Mouse (Mus musculus): Measurements from ENCODE around the gene Nox3. TPM values are rescaled to one million over a fixed set of nuclear protein-coding genes. Genes with fewer than 3 reads are reported as not detected.

Gene Nox3
- polyA plus RNA-seq, 1 experiment from 2014 or later: 0.10 TPM

- Histone ChIP-seq H3K27me3 (replicated peaks; ENCODE audit: low read depth, poor library complexity, severe bottlenecking) (no peaks in the 10 kb centered on the region), H3K9me3 (no peaks in the 10 kb centered on the region), H3K4me1 (no peaks in the 10 kb centered on the region), H3K36me3 (replicated peaks) (no peaks in the 10 kb centered on the region), H3K27ac (replicated peaks) (no peak overlapping the region), H3K4me3 (no peak overlapping the region)
- no peak for DNase-seq (ENCODE audit: low spot score)
- whole genome bisulfite sequencing: 49% methylated on average over 3 of the region's 3 CpGs
These were observed 45.7 kb downstream of the Nox3 start for GRCm38 (mm10) chr17:3650377-3650776.

- H3K36me3 ChIP-seq (replicated peaks): no peaks in the 10 kb centered on the region
- no peak for DNase-seq (ENCODE audit: low spot score)
- H3K9me3 ChIP-seq: no peaks in the 10 kb centered on the region
- 88% methylated on average over 2 of the region's 2 CpGs for WGBS
- H3K4me3 ChIP-seq: no peak overlapping the region
- no peak overlapping the region for H3K27ac ChIP-seq (replicated peaks)
- no peaks in the 10 kb centered on the region for H3K27me3 ChIP-seq (replicated peaks; ENCODE audit: low read depth, poor library complexity, severe bottlenecking)
- no peaks in the 10 kb centered on the region for H3K4me1 ChIP-seq
These were observed 52.5 kb downstream of the Nox3 start for GRCm38 (mm10) chr17:3643582-3643981.

GRCm38 (mm10) chr17:3641456-3641855, 54.6 kb downstream of the Nox3 start:
- 38% methylated on average over 5 of the region's 5 CpGs for WGBS
- DNase-seq (ENCODE audit: low spot score): no peak
- Histone ChIP-seq H3K4me3 (no peak overlapping the region), H3K36me3 (replicated peaks) (no peaks in the 10 kb centered on the region), H3K4me1 (no peaks in the 10 kb centered on the region), H3K27ac (replicated peaks) (no peak overlapping the region), H3K9me3 (no peaks in the 10 kb centered on the region), H3K27me3 (replicated peaks; ENCODE audit: low read depth, poor library complexity, severe bottlenecking) (no peaks in the 10 kb centered on the region)

GRCm38 (mm10) chr17:3638757-3639156, 57.3 kb downstream of the Nox3 start:
- no peaks in the 10 kb centered on the region for H3K36me3 ChIP-seq (replicated peaks)
- no peaks in the 10 kb centered on the region for H3K4me1 ChIP-seq
- 72% methylated on average over 3 of the region's 3 CpGs for WGBS
- H3K27ac ChIP-seq (replicated peaks): no peak overlapping the region
- no peaks in the 10 kb centered on the region for H3K27me3 ChIP-seq (replicated peaks; ENCODE audit: low read depth, poor library complexity, severe bottlenecking)
- DNase-seq (ENCODE audit: low spot score): no peak
- no peaks in the 10 kb centered on the region for H3K9me3 ChIP-seq
- H3K4me3 ChIP-seq: no peak overlapping the region

GRCm38 (mm10) chr17:3632501-3632900, 63.6 kb downstream of the Nox3 start:
- Histone ChIP-seq H3K9me3 (no peaks in the 10 kb centered on the region), H3K27ac (replicated peaks) (no peak overlapping the region), H3K27me3 (replicated peaks; ENCODE audit: low read depth, poor library complexity, severe bottlenecking) (no peaks in the 10 kb centered on the region), H3K4me3 (no peak overlapping the region), H3K4me1 (no peaks in the 10 kb centered on the region), H3K36me3 (replicated peaks) (no peaks in the 10 kb centered on the region)
- DNase-seq (ENCODE audit: low spot score): no peak
- WGBS: 66% methylated on average over 3 of the region's 3 CpGs

GRCm38 (mm10) chr17:3616329-3617216, 79.5 kb downstream of the Nox3 start:
- Histone ChIP-seq H3K36me3 (replicated peaks) (no peaks in the 10 kb centered on the region), H3K4me1 (peaks cover under 1% of the 10 kb centered on the region; the same call in 1 of the 2 replicates), H3K27me3 (replicated peaks; ENCODE audit: low read depth, poor library complexity, severe bottlenecking) (0 out of 2 replicates have a peak, but pooled peaks cover 3% of the 10 kb centered on the region), H3K9me3 (no peaks in the 10 kb centered on the region), H3K27ac (replicated peaks) (no peak overlapping the region), H3K4me3 (no peak overlapping the region)
- WGBS: 66% methylated on average over 7 of the region's 7 CpGs
- DNase-seq (ENCODE audit: low spot score): no peak

- H3K9me3 ChIP-seq: no peaks in the 10 kb centered on the region
- no peak overlapping the region for H3K4me3 ChIP-seq
- WGBS: 77% methylated on average over 1 of the region's 1 CpGs
- DNase-seq (ENCODE audit: low spot score): no peak
- H3K27me3 ChIP-seq (replicated peaks; ENCODE audit: low read depth, poor library complexity, severe bottlenecking): 0 out of 2 replicates have a peak, but pooled peaks cover 3% of the 10 kb centered on the region
- no peaks in the 10 kb centered on the region for H3K36me3 ChIP-seq (replicated peaks)
- no peak overlapping the region for H3K27ac ChIP-seq (replicated peaks)
- peaks cover 4% of the 10 kb centered on the region for H3K4me1 ChIP-seq
These were observed 80.5 kb downstream of the Nox3 start for GRCm38 (mm10) chr17:3615553-3615952.

GRCm38 (mm10) chr17:3611781-3612075, 84.3 kb downstream of the Nox3 start:
- DNase-seq (ENCODE audit: low spot score): no peak
- peaks cover 4% of the 10 kb centered on the region for H3K4me1 ChIP-seq
- H3K27me3 ChIP-seq (replicated peaks; ENCODE audit: low read depth, poor library complexity, severe bottlenecking): 0 out of 2 replicates have a peak, but pooled peaks cover 3% of the 10 kb centered on the region
- no peaks in the 10 kb centered on the region for H3K9me3 ChIP-seq
- no peak overlapping the region for H3K4me3 ChIP-seq
- H3K27ac ChIP-seq (replicated peaks): no peak overlapping the region
- 83% methylated on average over 5 of the region's 5 CpGs for WGBS
- H3K36me3 ChIP-seq (replicated peaks): no peaks in the 10 kb centered on the region

- Histone ChIP-seq H3K27me3 (replicated peaks; ENCODE audit: low read depth, poor library complexity, severe bottlenecking) (0 out of 2 replicates have a peak, but pooled peaks cover 3% of the 10 kb centered on the region), H3K36me3 (replicated peaks) (no peaks in the 10 kb centered on the region), H3K27ac (replicated peaks) (no peak overlapping the region), H3K4me3 (peak overlapping the region; percentile 40), H3K9me3 (no peaks in the 10 kb centered on the region), H3K4me1 (peaks cover 4% of the 10 kb centered on the region)
- WGBS: 30% methylated on average over 21 of the region's 21 CpGs
- DNase-seq (ENCODE audit: low spot score): no peak
These were observed 84.9 kb downstream of the Nox3 start for GRCm38 (mm10) chr17:3610928-3611780.

GRCm38 (mm10) chr17:3610307-3610754, 85.7 kb downstream of the Nox3 start:
- H3K27me3 ChIP-seq (replicated peaks; ENCODE audit: low read depth, poor library complexity, severe bottlenecking): 0 out of 2 replicates have a peak, but pooled peaks cover 3% of the 10 kb centered on the region
- 70% methylated on average over 7 of the region's 7 CpGs for WGBS
- no peak overlapping the region for H3K27ac ChIP-seq (replicated peaks)
- H3K9me3 ChIP-seq: no peaks in the 10 kb centered on the region
- H3K4me1 ChIP-seq: peaks cover 4% of the 10 kb centered on the region
- H3K4me3 ChIP-seq: no peak overlapping the region
- no peaks in the 10 kb centered on the region for H3K36me3 ChIP-seq (replicated peaks)
- DNase-seq (ENCODE audit: low spot score): no peak

GRCm38 (mm10) chr17:3602954-3603672, 92.9 kb downstream of the Nox3 start:
- WGBS: 85% methylated on average over 6 of the region's 6 CpGs
- DNase-seq (ENCODE audit: low spot score): no peak
- Histone ChIP-seq H3K9me3 (no peaks in the 10 kb centered on the region), H3K4me3 (no peak overlapping the region), H3K36me3 (replicated peaks) (no peaks in the 10 kb centered on the region), H3K4me1 (no peaks in the 10 kb centered on the region), H3K27me3 (replicated peaks; ENCODE audit: low read depth, poor library complexity, severe bottlenecking) (no peaks in the 10 kb centered on the region), H3K27ac (replicated peaks) (no peak overlapping the region)

GRCm38 (mm10) chr17:3598393-3598792, 97.7 kb downstream of the Nox3 start:
- Histone ChIP-seq H3K4me1 (no peaks in the 10 kb centered on the region), H3K9me3 (no peaks in the 10 kb centered on the region), H3K4me3 (no peak overlapping the region), H3K36me3 (replicated peaks) (no peaks in the 10 kb centered on the region), H3K27me3 (replicated peaks; ENCODE audit: low read depth, poor library complexity, severe bottlenecking) (no peaks in the 10 kb centered on the region), H3K27ac (replicated peaks) (no peak overlapping the region)
- no peak for DNase-seq (ENCODE audit: low spot score)
- 87% methylated on average over 1 of the region's 1 CpGs for WGBS

All from embryonic facial prominence, embryonic 10.5 days (tissue).